Mouse (Mus musculus) urinary bladder, adult 2 months (tissue): ENCODE measurements around the gene Cdca4. TPM values are rescaled to one million over a fixed set of nuclear protein-coding genes. Genes with fewer than 3 reads are reported as not detected.

Source experiments
- DNase-seq: peaks from one replicate; pipeline ENCODE4 v3.0.0; 2022; ENCODE audit warnings: low spot score
- polyA plus RNA-seq: library from polyadenylated mRNA; depleted of rRNA; stranded (reverse); fragments of >200 nt; gene quantifications from 2 replicates; pipeline ENCODE4 v1.2.3, GENCODE M21; 2012; rRNA removed

The Cdca4 gene
- 17.0 and 22.2 TPM in 2 replicates for polyA plus RNA-seq

GRCm38 (mm10) chr12:112829244-112829864, at the start of gene Cdca4:
Cdca4 (minus strand) TSS chr12:112829423.
- peak; percentile 96 for DNase-seq

GRCm38 (mm10) chr12:112877607-112878020, 48.4 kb upstream of the Cdca4 start:
- DNase-seq: peak; percentile 66

DNA sequence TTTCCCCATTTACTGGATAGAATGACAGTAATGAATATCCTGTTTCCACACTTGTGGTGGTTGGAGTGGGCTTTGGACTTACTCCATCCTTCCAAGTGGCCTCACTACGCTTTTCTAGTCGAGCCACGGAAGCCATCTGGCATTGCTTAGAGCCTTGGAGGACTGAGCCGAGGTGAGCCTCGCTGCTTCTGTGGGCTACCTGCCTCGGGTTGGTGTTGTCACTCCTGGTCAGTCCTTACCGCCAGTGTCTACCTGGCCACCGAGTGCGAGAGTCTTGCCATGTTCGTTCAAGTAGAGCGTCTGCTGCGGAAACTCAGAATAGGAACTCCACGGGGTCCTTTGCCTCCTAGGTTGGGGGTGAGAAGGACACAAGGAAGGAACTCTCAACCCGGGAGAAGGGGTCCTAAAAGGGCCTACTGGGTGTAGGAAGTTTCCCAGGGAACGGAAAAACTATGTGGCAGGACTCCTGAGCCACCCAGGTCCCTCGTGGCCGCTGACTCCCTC, 47.9 kb upstream of the Cdca4 start:
- no peak for DNase-seq

- DNase-seq: peak; percentile 55
Measured at GRCm38 (mm10) chr12:112876332-112877072, 47.3 kb upstream of the Cdca4 start.

- peak; percentile 80 for DNase-seq
Measured at GRCm38 (mm10) chr12:112875225-112876013, 46.2 kb upstream of the Cdca4 start.

DNA sequence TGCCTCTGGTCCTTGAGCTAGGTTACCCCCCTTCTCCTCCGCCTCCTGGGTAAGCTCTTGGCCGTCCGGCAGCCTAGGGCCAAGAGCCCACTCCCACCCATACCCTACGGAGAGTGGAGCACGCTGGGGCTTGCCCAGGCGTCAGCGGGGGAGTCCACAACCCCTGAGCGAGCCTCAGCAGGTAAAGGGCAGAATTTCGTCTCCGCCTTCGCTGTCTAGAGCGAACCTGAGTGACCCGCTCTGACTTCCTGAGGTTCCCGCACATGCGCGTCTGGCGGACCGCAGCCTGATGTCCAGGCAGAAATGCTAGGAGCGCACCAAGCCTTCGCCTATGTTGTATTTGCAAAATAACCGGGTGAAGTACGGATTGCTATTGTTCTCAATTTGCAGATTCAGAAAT, 45.0 kb upstream of the Cdca4 start:
- DNase-seq: no peak

- peak; percentile 62 for DNase-seq
Measured at GRCm38 (mm10) chr12:112873452-112874190, 44.4 kb upstream of the Cdca4 start.

GRCm38 (mm10) chr12:112872991-112873390, 43.8 kb upstream of the Cdca4 start:
- no peak for DNase-seq

DNA sequence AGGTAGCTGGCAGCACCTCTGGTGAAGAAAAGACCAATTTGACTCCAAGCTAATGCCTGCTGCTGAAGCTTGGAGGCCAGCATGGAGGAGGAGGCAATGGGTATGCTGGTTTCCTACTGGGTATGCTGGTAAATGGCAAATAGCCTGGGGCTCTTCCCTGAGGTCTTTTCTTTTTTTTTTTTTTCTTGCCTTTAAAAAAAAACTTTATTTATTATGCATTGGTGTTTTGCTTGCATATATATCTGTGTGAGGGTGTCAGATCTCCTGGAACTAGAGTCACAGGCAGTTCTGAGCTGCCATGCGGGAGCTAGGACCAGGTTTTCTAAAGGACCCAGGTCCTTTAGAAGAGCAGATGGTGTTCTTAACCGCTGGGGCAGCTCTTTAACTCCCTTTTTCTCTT, 42.0 kb upstream of the Cdca4 start:
- DNase-seq: no peak

DNA sequence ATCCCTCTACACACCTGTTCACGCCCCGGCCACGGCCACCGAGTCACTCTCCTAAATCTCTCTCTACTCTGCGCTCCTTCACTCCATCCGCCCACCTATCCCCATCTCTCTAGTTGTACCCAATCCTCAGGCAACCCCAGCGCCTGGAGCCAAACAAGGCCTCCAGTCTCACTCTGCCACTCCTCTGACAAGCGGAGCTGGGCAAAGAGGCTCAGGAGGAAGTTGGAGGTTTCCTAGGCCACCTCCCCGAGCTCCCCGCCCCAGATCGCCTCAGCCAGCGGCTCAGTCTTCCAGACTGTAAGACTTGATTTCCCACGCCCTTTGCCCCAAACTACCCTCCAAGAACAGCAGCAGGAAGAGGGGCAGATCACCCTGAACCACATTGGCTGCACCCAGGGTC, 41.6 kb upstream of the Cdca4 start:
- DNase-seq: no peak

- DNase-seq: no peak
Measured at GRCm38 (mm10) chr12:112869783-112870204, 40.6 kb upstream of the Cdca4 start.

- DNase-seq: no peak
Measured at GRCm38 (mm10) chr12:112868178-112869087, 39.2 kb upstream of the Cdca4 start, which contains the start of gene Gpr132. Gpr132 (minus strand) TSS chr12:112868228.

- no peak for DNase-seq
Measured at GRCm38 (mm10) chr12:112867106-112867674, 38.0 kb upstream of the Cdca4 start.

DNA sequence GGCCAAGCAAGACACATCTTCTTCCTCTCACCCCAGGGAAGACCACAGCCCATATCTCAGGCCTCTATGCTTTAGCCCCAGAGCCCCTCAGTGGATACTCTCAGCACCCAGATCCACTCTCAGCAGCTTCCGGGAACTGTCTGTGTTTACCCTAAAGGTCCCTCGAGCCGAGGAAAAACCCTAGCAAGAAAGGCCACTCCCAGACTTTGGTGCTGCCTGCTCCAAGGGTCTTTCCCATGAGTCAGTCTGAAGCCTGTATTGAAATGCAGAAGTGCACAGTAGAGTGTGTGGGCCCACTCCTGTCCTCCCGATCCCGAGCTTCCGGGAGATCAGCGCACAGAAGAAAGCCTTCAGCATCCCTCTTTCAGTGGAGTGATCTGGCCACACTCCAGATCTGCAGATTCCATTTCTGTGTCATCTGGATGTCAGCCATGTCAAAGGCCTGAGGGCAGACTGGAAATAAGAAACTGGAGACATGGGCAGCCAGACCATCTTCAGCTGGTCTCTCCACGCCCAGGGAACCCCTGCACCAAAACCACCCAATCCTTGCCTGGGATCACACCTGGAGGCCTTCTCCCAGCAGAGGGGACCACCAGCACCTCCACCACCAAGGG, 37.4 kb upstream of the Cdca4 start:
- DNase-seq: no peak

DNA sequence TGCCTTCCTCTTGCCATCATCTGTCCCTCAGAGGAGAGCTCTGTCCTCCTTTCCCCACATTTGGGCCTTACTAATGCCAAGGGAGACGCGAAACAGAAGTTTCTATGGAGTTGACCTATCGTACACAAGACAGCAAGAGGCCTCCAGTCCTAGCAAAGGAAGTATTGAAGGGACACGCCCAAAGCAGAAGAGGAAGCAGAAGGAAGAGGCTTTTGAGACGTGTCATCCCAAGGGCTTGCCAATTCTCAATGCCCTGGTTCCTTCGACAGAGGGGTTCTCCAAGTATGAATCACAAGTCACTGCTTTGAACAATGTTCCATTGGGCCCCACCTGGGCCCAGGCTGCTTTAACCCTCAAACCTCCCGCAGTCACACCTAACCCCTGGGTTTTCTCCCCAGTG, 35.6 kb upstream of the Cdca4 start:
- DNase-seq: no peak

DNA sequence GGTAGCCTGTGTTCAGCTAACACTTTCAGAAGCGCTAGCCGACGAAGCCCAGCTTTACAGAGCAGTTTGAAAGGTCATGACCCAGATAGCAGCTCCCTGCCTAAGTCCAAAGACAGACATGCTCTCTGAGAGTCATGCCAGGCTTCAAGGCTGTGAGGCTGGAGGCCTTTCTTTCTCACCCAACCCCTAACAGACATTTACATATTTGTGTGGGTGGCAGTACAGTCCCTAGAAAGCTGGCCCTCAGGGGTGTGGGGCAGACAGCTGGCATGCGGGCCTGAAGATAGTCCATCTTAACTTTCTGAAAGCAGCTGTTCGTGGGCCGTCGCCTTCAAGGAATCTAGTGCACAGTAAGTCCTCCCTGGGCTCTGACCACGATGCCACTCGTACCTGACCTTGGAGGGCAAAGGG, 32.7 kb upstream of the Cdca4 start:
- no peak for DNase-seq

GRCm38 (mm10) chr12:112860765-112861164, 31.5 kb upstream of the Cdca4 start:
- peak; percentile 16 for DNase-seq

- DNase-seq: peak; percentile 5
Measured at GRCm38 (mm10) chr12:112859930-112860329, 30.7 kb upstream of the Cdca4 start.

DNA sequence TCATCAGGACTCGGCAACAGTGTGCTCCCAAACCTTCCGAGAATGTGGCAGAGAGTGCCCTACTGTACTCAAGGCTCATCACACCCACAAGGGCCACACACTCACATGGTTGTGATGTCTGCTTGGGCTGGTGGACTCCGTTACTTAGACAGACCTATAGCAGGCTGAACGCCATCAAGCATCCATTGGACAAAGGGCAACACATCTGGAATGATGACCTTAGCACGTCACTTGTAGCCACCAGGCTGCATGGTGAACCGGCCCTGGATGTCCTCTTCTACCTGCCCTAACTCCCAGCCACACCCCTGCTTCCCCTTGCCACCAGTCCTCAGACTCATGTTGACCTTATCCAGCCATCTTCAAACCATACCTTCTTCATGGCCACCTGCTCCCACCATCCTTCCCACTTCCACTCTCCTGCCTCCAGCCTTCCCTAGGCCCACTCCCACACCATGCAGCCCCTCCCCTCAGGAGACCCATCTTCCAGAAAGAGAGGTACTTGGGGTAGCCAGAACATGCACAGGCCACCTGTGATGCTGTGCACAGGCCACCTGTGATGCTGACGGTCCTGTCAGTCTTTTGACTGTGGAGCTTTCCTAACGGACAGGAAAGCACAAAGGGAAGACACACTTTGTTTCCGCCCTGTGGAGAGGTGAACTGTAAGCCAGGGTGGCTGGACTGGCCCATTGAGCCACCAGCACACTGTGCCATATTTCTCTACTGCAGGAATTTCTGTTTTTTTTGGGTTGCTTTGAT, 29.5 kb upstream of the Cdca4 start:
- peak; percentile 14 for DNase-seq
